Mouse (Mus musculus): Measurements from ENCODE around the gene Dpysl5. TPM values are rescaled to one million over a fixed set of nuclear protein-coding genes. Genes with fewer than 3 reads are reported as not detected.

Dpysl5 gene
- polyA plus RNA-seq, 1 experiment from 2014 or later: 89.1 TPM

DNA sequence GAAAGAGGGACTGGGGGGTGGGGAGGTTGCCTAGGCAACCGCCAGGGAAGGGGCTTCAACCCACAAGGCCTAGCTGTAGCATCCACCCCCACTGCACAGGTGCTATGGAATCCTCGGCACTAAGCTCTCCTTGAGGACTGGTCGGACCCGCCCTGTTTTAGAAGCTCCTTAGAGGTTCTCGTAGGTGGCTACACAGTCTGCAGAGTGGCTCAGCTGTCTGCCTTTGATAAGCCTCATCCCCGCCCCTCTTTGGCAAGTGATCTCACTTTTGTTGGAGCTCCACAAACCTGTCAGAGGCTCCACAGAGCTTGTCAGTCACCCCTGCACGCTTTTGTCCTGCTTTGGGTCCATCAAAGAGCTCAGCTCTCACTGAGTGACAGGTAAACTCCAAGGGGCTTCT lies 86.1 kb downstream of the Dpysl5 start:
- H3K27ac ChIP-seq (ENCODE audit: low read depth, low read length): no peak overlapping the region
- H3K4me2 ChIP-seq: no peak overlapping the region
- no peaks in the 10 kb centered on the region for H3K9me3 ChIP-seq (ENCODE audit: control insufficient read depth, low read length)
- no peak overlapping the region for H3K4me3 ChIP-seq (ENCODE audit: low read depth, low read length)
- DNase-seq (ENCODE audit: low spot score, missing footprints) (no peak), ATAC-seq (ENCODE audit: low FRiP score) (0 out of 2 replicates have a peak, but pooled peaks have one; percentile 6)
- peaks cover 19% of the 10 kb centered on the region for H3K36me3 ChIP-seq (ENCODE audit: control insufficient read depth, insufficient read depth, low read length)
- no peaks in the 10 kb centered on the region for H3K27me3 ChIP-seq (ENCODE audit: control insufficient read depth, insufficient read depth, low read length)
- WGBS: 47% methylated on average over 7 of the region's 7 CpGs
- H3K4me1 ChIP-seq (ENCODE audit: control insufficient read depth, insufficient read depth, low read length): peaks cover 10% of the 10 kb centered on the region
- no peak overlapping the region for H3K9ac ChIP-seq (ENCODE audit: low read length)

- no peak overlapping the region for H3K9ac ChIP-seq (ENCODE audit: low read length)
- no peaks in the 10 kb centered on the region for H3K9me3 ChIP-seq (ENCODE audit: control insufficient read depth, low read length)
- H3K27ac ChIP-seq (ENCODE audit: low read depth, low read length): no peak overlapping the region
- no peak overlapping the region for H3K4me2 ChIP-seq
- no peak overlapping the region for H3K4me3 ChIP-seq (ENCODE audit: low read depth, low read length)
- WGBS: 85% methylated on average over 8 of the region's 8 CpGs
- H3K4me1 ChIP-seq (ENCODE audit: control insufficient read depth, insufficient read depth, low read length): peaks cover 10% of the 10 kb centered on the region
- peaks cover 17% of the 10 kb centered on the region for H3K36me3 ChIP-seq (ENCODE audit: control insufficient read depth, insufficient read depth, low read length)
- no peaks in the 10 kb centered on the region for H3K27me3 ChIP-seq (ENCODE audit: control insufficient read depth, insufficient read depth, low read length)
- DNase-seq (ENCODE audit: low spot score, missing footprints) (no peak), ATAC-seq (ENCODE audit: low FRiP score) (no peak)
Observed at GRCm38 (mm10) chr5:30797982-30798381, 86.6 kb downstream of the Dpysl5 start.

- H3K4me3 ChIP-seq (ENCODE audit: low read depth, low read length): no peak overlapping the region
- 82% methylated on average over 6 of the region's 6 CpGs for WGBS
- ATAC-seq (ENCODE audit: low FRiP score) (no peak), DNase-seq (ENCODE audit: low spot score, missing footprints) (no peak)
- no peak overlapping the region for H3K27ac ChIP-seq (ENCODE audit: low read depth, low read length)
- H3K4me2 ChIP-seq: no peak overlapping the region
- H3K36me3 ChIP-seq (ENCODE audit: control insufficient read depth, insufficient read depth, low read length): peaks cover 9% of the 10 kb centered on the region
- H3K4me1 ChIP-seq (ENCODE audit: control insufficient read depth, insufficient read depth, low read length): peaks cover 10% of the 10 kb centered on the region
- H3K9me3 ChIP-seq (ENCODE audit: control insufficient read depth, low read length): no peaks in the 10 kb centered on the region
- no peaks in the 10 kb centered on the region for H3K27me3 ChIP-seq (ENCODE audit: control insufficient read depth, insufficient read depth, low read length)
- no peak overlapping the region for H3K9ac ChIP-seq (ENCODE audit: low read length)
Observed at GRCm38 (mm10) chr5:30798965-30799364, 87.6 kb downstream of the Dpysl5 start.

GRCm38 (mm10) chr5:30802724-30803467 lies 91.5 kb downstream of the Dpysl5 start:
- Histone ChIP-seq H3K4me2 (no peak overlapping the region), H3K36me3 (ENCODE audit: control insufficient read depth, insufficient read depth, low read length) (no peaks in the 10 kb centered on the region), H3K4me1 (ENCODE audit: control insufficient read depth, insufficient read depth, low read length) (no peaks in the 10 kb centered on the region), H3K9me3 (ENCODE audit: control insufficient read depth, low read length) (no peaks in the 10 kb centered on the region), H3K4me3 (ENCODE audit: low read depth, low read length) (no peak overlapping the region), H3K27me3 (ENCODE audit: control insufficient read depth, insufficient read depth, low read length) (no peaks in the 10 kb centered on the region), H3K27ac (ENCODE audit: low read depth, low read length) (no peak overlapping the region), H3K9ac (ENCODE audit: low read length) (no peak overlapping the region)
- no peak for DNase-seq (ENCODE audit: low spot score, missing footprints)
- no peak for ATAC-seq (ENCODE audit: low FRiP score)
- 85% methylated on average over 12 of the region's 12 CpGs for WGBS

GRCm38 (mm10) chr5:30806106-30806505 lies 94.7 kb downstream of the Dpysl5 start:
- no peak overlapping the region for H3K4me3 ChIP-seq (ENCODE audit: low read depth, low read length)
- H3K27me3 ChIP-seq (ENCODE audit: control insufficient read depth, insufficient read depth, low read length): no peaks in the 10 kb centered on the region; the same call in 1 of the 2 replicates
- peak; percentile 99 for DNase-seq (ENCODE audit: low spot score, missing footprints)
- no peaks in the 10 kb centered on the region for H3K36me3 ChIP-seq (ENCODE audit: control insufficient read depth, insufficient read depth, low read length)
- H3K9me3 ChIP-seq (ENCODE audit: control insufficient read depth, low read length): no peaks in the 10 kb centered on the region
- H3K9ac ChIP-seq (ENCODE audit: low read length): no peak overlapping the region
- WGBS: 16% methylated on average over 3 of the region's 3 CpGs
- no peak overlapping the region for H3K4me2 ChIP-seq
- no peaks in the 10 kb centered on the region for H3K4me1 ChIP-seq (ENCODE audit: control insufficient read depth, insufficient read depth, low read length)
- ATAC-seq (ENCODE audit: low FRiP score): peak; percentile 72; the same call in 1 of the 2 replicates
- H3K27ac ChIP-seq (ENCODE audit: low read depth, low read length): no peak overlapping the region

DNA sequence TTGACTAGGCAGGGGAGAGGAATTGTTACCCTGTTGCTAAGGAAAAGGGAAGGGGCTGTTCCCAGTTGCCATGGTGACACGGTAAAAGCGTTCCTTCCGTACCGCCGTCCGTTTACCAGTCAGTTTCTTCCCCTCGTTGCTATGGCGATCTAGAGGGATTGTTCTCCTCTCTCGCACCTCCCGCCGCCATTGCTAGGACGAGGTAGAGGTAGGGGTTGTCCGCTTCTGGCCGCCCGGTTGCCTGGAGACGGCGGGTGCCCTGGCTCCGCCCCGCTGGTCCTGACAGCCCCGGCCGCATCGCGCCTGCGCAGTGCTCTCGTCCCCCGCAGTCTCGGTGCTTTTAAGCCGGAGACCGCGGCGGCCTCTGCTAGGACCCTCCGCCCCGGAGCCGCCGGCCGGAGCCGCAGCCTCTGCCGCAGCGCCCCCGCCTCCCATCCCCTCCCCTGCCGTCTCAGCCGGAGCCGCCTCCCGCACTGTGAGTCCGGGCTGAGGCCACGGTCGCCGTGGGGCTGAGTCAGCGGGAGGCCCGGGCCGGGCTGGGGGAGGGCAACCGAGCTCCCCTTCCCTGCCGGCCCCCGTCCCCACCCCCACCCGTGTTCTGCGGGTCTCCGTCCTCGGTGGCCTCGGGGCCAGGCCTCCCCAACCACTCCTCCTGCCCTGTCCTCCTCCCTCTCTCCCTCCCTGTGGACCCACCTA lies 103.2 kb downstream of the Dpysl5 start, which contains the start of gene Mapre3:
Gene Mapre3, plus strand, starts transcription at position 218 of the 696 bp plus-strand sequence.
- Histone ChIP-seq H3K9ac (ENCODE audit: low read length) (peak within 1 kb of the TSS; percentile 86), H3K4me2 (peak within 1 kb of the TSS; percentile 79), H3K27ac (ENCODE audit: low read depth, low read length) (peak within 1 kb of the TSS; percentile 83), H3K27me3 (ENCODE audit: control insufficient read depth, insufficient read depth, low read length) (no peaks in the 10 kb centered on the region; the same call in 1 of the 2 replicates), H3K36me3 (ENCODE audit: control insufficient read depth, insufficient read depth, low read length) (no peaks in the 10 kb centered on the region), H3K4me3 (ENCODE audit: low read depth, low read length) (peak within 1 kb of the TSS; percentile 84), H3K4me1 (ENCODE audit: control insufficient read depth, insufficient read depth, low read length) (peaks cover 19% of the 10 kb centered on the region; the same call in 1 of the 2 replicates), H3K9me3 (ENCODE audit: control insufficient read depth, low read length) (no peaks in the 10 kb centered on the region)
- peak; percentile 99 for ATAC-seq (ENCODE audit: low FRiP score)
- DNase-seq (ENCODE audit: low spot score, missing footprints): peak; percentile 100
- under 1% methylated on average over 57 of the region's 59 CpGs for WGBS

DNA sequence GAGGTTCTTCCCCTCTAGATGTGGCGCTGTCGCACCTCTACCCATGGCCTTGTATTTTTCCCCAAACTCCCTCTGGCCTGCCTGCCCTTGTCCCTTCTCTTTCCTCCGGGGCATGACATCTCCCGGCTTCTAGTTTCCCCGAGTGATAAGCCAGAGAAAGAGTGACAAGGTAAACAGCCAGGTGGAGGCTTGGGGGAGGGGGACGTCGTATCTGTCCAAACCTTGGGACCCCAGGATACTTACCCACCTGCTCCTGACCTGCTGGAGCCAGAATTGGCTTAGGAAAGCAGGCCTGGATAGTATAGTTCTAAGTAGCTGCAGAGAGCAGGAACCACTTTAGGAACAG lies 103.7 kb downstream of the Dpysl5 start:
- Histone ChIP-seq H3K36me3 (ENCODE audit: control insufficient read depth, insufficient read depth, low read length) (no peaks in the 10 kb centered on the region), H3K4me2 (peak overlapping the region; percentile 79), H3K27ac (ENCODE audit: low read depth, low read length) (peak overlapping the region; percentile 83), H3K9me3 (ENCODE audit: control insufficient read depth, low read length) (no peaks in the 10 kb centered on the region), H3K4me1 (ENCODE audit: control insufficient read depth, insufficient read depth, low read length) (peaks cover 19% of the 10 kb centered on the region; the same call in 1 of the 2 replicates), H3K27me3 (ENCODE audit: control insufficient read depth, insufficient read depth, low read length) (no peaks in the 10 kb centered on the region; the same call in 1 of the 2 replicates), H3K9ac (ENCODE audit: low read length) (peak overlapping the region; percentile 86), H3K4me3 (ENCODE audit: low read depth, low read length) (peak overlapping the region; percentile 84)
- peak; percentile 91 for DNase-seq (ENCODE audit: low spot score, missing footprints)
- ATAC-seq (ENCODE audit: low FRiP score): peak; percentile 14; the same call in 1 of the 2 replicates
- 1% methylated on average over 7 of the region's 7 CpGs for WGBS

DNA sequence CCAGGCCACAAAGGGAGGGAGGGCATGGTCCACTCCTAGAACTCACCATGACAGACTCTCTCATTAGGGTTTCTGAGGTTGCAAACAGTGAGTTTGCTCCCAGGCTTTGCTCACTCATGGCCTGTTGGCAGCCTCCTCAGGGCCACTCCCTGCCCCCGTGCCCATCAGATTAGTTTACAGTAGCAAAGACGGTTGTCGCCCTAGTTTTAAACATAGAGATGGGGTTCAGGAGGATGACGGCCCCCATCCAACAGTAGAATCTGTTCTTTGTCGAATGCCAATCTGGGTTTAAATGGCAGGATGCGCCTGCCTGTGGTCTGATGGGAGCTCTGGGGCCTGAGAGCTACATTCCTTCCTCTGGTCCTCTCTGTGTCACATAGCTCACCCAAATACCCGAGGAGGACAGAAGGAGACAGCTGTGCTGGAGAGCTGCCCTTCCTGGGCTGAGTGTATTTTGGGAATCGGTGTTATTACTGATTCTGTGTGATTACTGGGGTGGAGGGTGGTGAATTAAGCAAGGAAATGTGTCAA lies 105.0 kb downstream of the Dpysl5 start:
- H3K4me2 ChIP-seq: peak overlapping the region; percentile 17; the same call in 1 of the 2 replicates
- H3K36me3 ChIP-seq (ENCODE audit: control insufficient read depth, insufficient read depth, low read length): no peaks in the 10 kb centered on the region
- H3K4me1 ChIP-seq (ENCODE audit: control insufficient read depth, insufficient read depth, low read length): peaks cover 19% of the 10 kb centered on the region; the same call in 1 of the 2 replicates
- no peaks in the 10 kb centered on the region for H3K27me3 ChIP-seq (ENCODE audit: control insufficient read depth, insufficient read depth, low read length)
- peak; percentile 71 for DNase-seq (ENCODE audit: low spot score, missing footprints)
- peak overlapping the region; percentile 13 for H3K9ac ChIP-seq (ENCODE audit: low read length)
- no peak overlapping the region for H3K27ac ChIP-seq (ENCODE audit: low read depth, low read length)
- H3K4me3 ChIP-seq (ENCODE audit: low read depth, low read length): no peak overlapping the region
- H3K9me3 ChIP-seq (ENCODE audit: control insufficient read depth, low read length): no peaks in the 10 kb centered on the region
- 77% methylated on average over 8 of the region's 8 CpGs for WGBS
- ATAC-seq (ENCODE audit: low FRiP score): no peak

Measured in midbrain, embryonic 11.5 days (tissue).